Mouse (Mus musculus) midbrain, embryonic 11.5 days (tissue): Measurements from ENCODE around the gene Ubac2. TPM values are rescaled to one million over a fixed set of nuclear protein-coding genes. Genes with fewer than 3 reads are reported as not detected.

ENCODE experiments used
- ATAC-seq: fragments of 200-750 bp; cut with Nextera tagmentation; 2 replicates; pipeline ENCODE4 v1.8.0; 2017; ENCODE audit warnings: moderate TSS enrichment, moderate library complexity; ENCODE audit not compliant: low FRiP score
- DNase-seq: peaks from one replicate; pipeline ENCODE4 v3.0.0; 2015; ENCODE audit warnings: low spot score; ENCODE audit errors: missing footprints
- H3K27ac ChIP-seq: fragments of 300-500 bp; sonication (generic); 2 replicates; pipeline ENCODE4 v1.5.1; 2014; ENCODE audit warnings: low read depth, low read length
- H3K27me3 ChIP-seq: fragments of 300-500 bp; sonication (generic); 2 replicates; pipeline ENCODE4 v1.6.1; 2014; ENCODE audit warnings: mild to moderate bottlenecking, low read length, moderate library complexity, mixed read lengths; ENCODE audit not compliant: control insufficient read depth, insufficient read depth
- H3K36me3 ChIP-seq: fragments of 300-500 bp; sonication (generic); 2 replicates; pipeline ENCODE4 v1.6.1; 2014; ENCODE audit warnings: mild to moderate bottlenecking, low read length, moderate library complexity, mixed read lengths; ENCODE audit not compliant: control insufficient read depth, insufficient read depth
- H3K4me1 ChIP-seq: fragments of 300-500 bp; sonication (generic); 2 replicates; pipeline ENCODE4 v1.6.1; 2014; ENCODE audit warnings: low read length; ENCODE audit not compliant: control insufficient read depth, insufficient read depth
- H3K4me2 ChIP-seq: fragments of 300-500 bp; sonication (generic); 2 replicates; pipeline ENCODE4 v1.6.1; 2014; ENCODE audit warnings: mild to moderate bottlenecking, moderate library complexity
- H3K4me3 ChIP-seq: fragments of 300-500 bp; sonication (generic); 2 replicates; pipeline ENCODE4 v1.5.1; 2014; ENCODE audit warnings: low read depth, low read length
- H3K9ac ChIP-seq: fragments of 300-500 bp; sonication (generic); 2 replicates; pipeline ENCODE4 v1.6.1; 2014; ENCODE audit warnings: low read length
- H3K9me3 ChIP-seq: fragments of 300-500 bp; sonication (generic); 2 replicates; pipeline ENCODE4 v1.6.1; 2016; ENCODE audit warnings: low read length; ENCODE audit not compliant: control insufficient read depth
- WGBS: fragments of 180-500 bp; shearing (Covaris S2); extraction: QIAGEN DNeasy Blood & Tissue Kit; methylation state at CpG from one replicate; pipeline ENCODE4 v1.1.7; 2014; 5-methylcytosine and 5-hydroxymethylcytosine counted together
- polyA plus RNA-seq: library from polyadenylated mRNA; unstranded; fragments of >200 nt; fragmentation: Nextera tagmentation; extraction: Ambion mirVana; gene quantifications from 2 replicates; pipeline ENCODE4 v1.2.1, GENCODE M21; 2014

Gene Ubac2
- polyA plus RNA-seq, 1 experiment from 2014 or later = 64.0 TPM

GRCm38 (mm10) chr14:121992395-121993280, 114.2 kb downstream of the Ubac2 start:
- 92% methylated on average over 13 of the region's 13 CpGs for WGBS
- Histone ChIP-seq H3K4me1 (no peaks in the 10 kb centered on the region), H3K27me3 (no peaks in the 10 kb centered on the region), H3K9me3 (no peaks in the 10 kb centered on the region), H3K9ac (no peak overlapping the region), H3K4me3 (no peak overlapping the region), H3K27ac (no peak overlapping the region), H3K4me2 (no peak overlapping the region), H3K36me3 (peaks cover 5% of the 10 kb centered on the region; the same call in 1 of the 2 replicates)
- ATAC-seq (no peak), DNase-seq (no peak)

- WGBS = 95% methylated on average over 4 of the region's 4 CpGs
- Histone ChIP-seq H3K9ac (no peak overlapping the region), H3K4me3 (no peak overlapping the region), H3K4me2 (no peak overlapping the region), H3K36me3 (peaks cover 5% of the 10 kb centered on the region; the same call in 1 of the 2 replicates), H3K4me1 (no peaks in the 10 kb centered on the region), H3K27me3 (no peaks in the 10 kb centered on the region), H3K9me3 (no peaks in the 10 kb centered on the region), H3K27ac (no peak overlapping the region)
- no peak for DNase-seq
- no peak for ATAC-seq
Observed at GRCm38 (mm10) chr14:121993616-121994015, 115.2 kb downstream of the Ubac2 start.

GRCm38 (mm10) chr14:121994171-121994700, 115.8 kb downstream of the Ubac2 start:
- H3K36me3 ChIP-seq = peaks cover 5% of the 10 kb centered on the region; the same call in 1 of the 2 replicates
- H3K9me3 ChIP-seq = no peaks in the 10 kb centered on the region
- no peak overlapping the region for H3K27ac ChIP-seq
- no peaks in the 10 kb centered on the region for H3K27me3 ChIP-seq
- H3K4me1 ChIP-seq = no peaks in the 10 kb centered on the region
- 95% methylated on average over 17 of the region's 17 CpGs for WGBS
- ATAC-seq (no peak), DNase-seq (peak; percentile 8)
- H3K9ac ChIP-seq = no peak overlapping the region
- H3K4me2 ChIP-seq = no peak overlapping the region
- no peak overlapping the region for H3K4me3 ChIP-seq

GRCm38 (mm10) chr14:121994846-121995556, 116.6 kb downstream of the Ubac2 start:
- Histone ChIP-seq H3K4me2 (no peak overlapping the region), H3K4me3 (no peak overlapping the region), H3K4me1 (no peaks in the 10 kb centered on the region), H3K27me3 (no peaks in the 10 kb centered on the region), H3K9ac (no peak overlapping the region), H3K9me3 (no peaks in the 10 kb centered on the region), H3K36me3 (peaks cover 5% of the 10 kb centered on the region; the same call in 1 of the 2 replicates), H3K27ac (no peak overlapping the region)
- ATAC-seq (no peak), DNase-seq (peak; percentile 2)
- 95% methylated on average over 7 of the region's 7 CpGs for WGBS

GRCm38 (mm10) chr14:121995557-121995870, 117.1 kb downstream of the Ubac2 start:
- Histone ChIP-seq H3K27me3 (no peaks in the 10 kb centered on the region), H3K4me2 (no peak overlapping the region), H3K9me3 (no peaks in the 10 kb centered on the region), H3K4me1 (no peaks in the 10 kb centered on the region), H3K4me3 (no peak overlapping the region), H3K9ac (no peak overlapping the region), H3K27ac (no peak overlapping the region), H3K36me3 (peaks cover 5% of the 10 kb centered on the region; the same call in 1 of the 2 replicates)
- ATAC-seq = no peak
- no peak for DNase-seq
- 83% methylated on average over 1 of the region's 1 CpGs for WGBS

GRCm38 (mm10) chr14:121996786-121997185, 118.4 kb downstream of the Ubac2 start:
- ATAC-seq = no peak
- Histone ChIP-seq H3K4me3 (no peak overlapping the region), H3K36me3 (peaks cover 5% of the 10 kb centered on the region; the same call in 1 of the 2 replicates), H3K9me3 (no peaks in the 10 kb centered on the region), H3K4me1 (no peaks in the 10 kb centered on the region), H3K9ac (no peak overlapping the region), H3K4me2 (no peak overlapping the region), H3K27ac (no peak overlapping the region), H3K27me3 (no peaks in the 10 kb centered on the region)
- 94% methylated on average over 8 of the region's 8 CpGs for WGBS
- DNase-seq = peak; percentile 2

- 92% methylated on average over 8 of the region's 8 CpGs for WGBS
- H3K27ac ChIP-seq = no peak overlapping the region
- no peaks in the 10 kb centered on the region for H3K4me1 ChIP-seq
- H3K4me2 ChIP-seq = no peak overlapping the region
- no peaks in the 10 kb centered on the region for H3K27me3 ChIP-seq
- DNase-seq = no peak
- no peak overlapping the region for H3K4me3 ChIP-seq
- H3K36me3 ChIP-seq = peaks cover under 1% of the 10 kb centered on the region; the same call in 1 of the 2 replicates
- no peak for ATAC-seq
- no peaks in the 10 kb centered on the region for H3K9me3 ChIP-seq
- no peak overlapping the region for H3K9ac ChIP-seq
Observed at GRCm38 (mm10) chr14:121999455-121999854, 121.0 kb downstream of the Ubac2 start.

GRCm38 (mm10) chr14:122000346-122001105, 122.1 kb downstream of the Ubac2 start:
- Histone ChIP-seq H3K9ac (no peak overlapping the region), H3K36me3 (no peaks in the 10 kb centered on the region), H3K4me1 (no peaks in the 10 kb centered on the region), H3K4me3 (no peak overlapping the region), H3K4me2 (no peak overlapping the region), H3K27ac (no peak overlapping the region), H3K9me3 (no peaks in the 10 kb centered on the region), H3K27me3 (no peaks in the 10 kb centered on the region)
- DNase-seq = peak; percentile 72
- WGBS = 95% methylated on average over 17 of the region's 17 CpGs
- ATAC-seq = no peak
